Mouse (Mus musculus) kidney, postnatal 4 days (tissue): ENCODE results near the gene Hist1h2ad.
"Not testable (repeated sequence)": the region's sequence is repeated elsewhere in the genome, so short reads cannot be mapped to it uniquely, and the experiment has no call there.

ENCODE experiments used
- DNase-seq, 2 experiments: peaks; one replicate each; pipeline ENCODE4 v3.0.0; 2021; ENCODE audit warnings: mixed read lengths in 2 of 2

Hist1h2ad gene

GRCm38 (mm10) chr13:23573898-23574524, at the start of gene Hist1h2ad, which contains the start of gene Hist1h2bf:
Gene Hist1h2ad, plus strand, starts transcription at chr13:23574381.
Gene Hist1h2bf, minus strand, starts transcription at chr13:23574196.
- DNase-seq, result peak; percentile 88 to 94

DNA sequence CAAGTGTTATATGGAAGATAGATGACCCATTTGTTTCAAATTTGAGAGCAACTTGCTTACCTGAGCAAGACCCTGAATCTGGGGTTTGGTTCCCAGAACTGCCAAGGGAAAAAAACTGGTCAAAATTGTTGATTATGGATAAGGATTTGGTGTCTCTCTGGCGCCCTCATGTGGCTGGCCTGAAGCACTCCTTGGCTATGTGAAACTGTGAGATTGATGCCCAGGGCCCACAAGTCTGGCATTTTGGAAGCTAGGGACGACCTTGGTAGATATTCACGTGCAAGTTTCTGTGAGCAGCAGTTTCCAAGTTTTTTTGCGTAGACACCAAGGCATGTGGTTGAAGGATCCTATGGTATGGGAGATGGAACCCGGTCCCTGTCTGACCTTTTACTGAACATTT, 49.5 kb upstream of the Hist1h2ad start:
- DNase-seq, result peak; percentile 83 to 84

GRCm38 (mm10) chr13:23525901-23526300, 48.3 kb upstream of the Hist1h2ad start:
- peak; percentile 48 to 56 for DNase-seq

GRCm38 (mm10) chr13:23526312-23526711, 47.9 kb upstream of the Hist1h2ad start:
- peak; percentile 92 to 93 for DNase-seq

DNA sequence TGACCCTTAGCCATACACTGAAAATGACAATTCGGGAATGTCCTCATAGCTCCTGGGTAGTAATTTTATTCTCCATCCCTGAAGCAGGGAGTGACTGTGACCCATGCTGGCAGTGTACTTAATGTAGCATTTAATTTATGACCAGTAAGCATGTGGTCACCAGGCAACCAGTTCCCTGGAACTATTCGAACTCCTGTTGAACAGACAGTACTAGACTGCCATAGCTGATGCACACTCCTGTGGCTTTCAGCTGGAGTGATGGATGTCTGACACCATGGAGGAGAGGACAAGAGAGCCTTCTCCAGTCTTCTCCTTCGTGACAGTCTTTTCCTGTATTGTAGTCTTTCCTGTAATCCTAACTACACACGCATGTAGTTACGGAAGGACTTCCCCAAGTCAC, 45.2 kb upstream of the Hist1h2ad start:
- DNase-seq, result no peak

- DNase-seq, result no peak
Measured at GRCm38 (mm10) chr13:23529480-23530165, 44.6 kb upstream of the Hist1h2ad start.

GRCm38 (mm10) chr13:23530181-23530900, 43.8 kb upstream of the Hist1h2ad start:
- DNase-seq, result peak; percentile 62 to 77

GRCm38 (mm10) chr13:23530901-23531875, 43.0 kb upstream of the Hist1h2ad start, which contains the start of gene Hist1h4h:
Gene Hist1h4h, plus strand, starts transcription at chr13:23531050.
- peak; percentile 95 to 97 for DNase-seq

- DNase-seq, result no peak
Measured at GRCm38 (mm10) chr13:23532262-23533075, 41.7 kb upstream of the Hist1h2ad start.

- DNase-seq, result peak; percentile 73 to 83
Measured at GRCm38 (mm10) chr13:23533560-23534367, 40.4 kb upstream of the Hist1h2ad start, which contains the start of gene Hist1h2af. Gene Hist1h2af, plus strand, starts transcription at chr13:23533906.

GRCm38 (mm10) chr13:23534368-23535131, 39.6 kb upstream of the Hist1h2ad start:
- peak in 1 of 2 experiments; percentile 38 for DNase-seq

DNA sequence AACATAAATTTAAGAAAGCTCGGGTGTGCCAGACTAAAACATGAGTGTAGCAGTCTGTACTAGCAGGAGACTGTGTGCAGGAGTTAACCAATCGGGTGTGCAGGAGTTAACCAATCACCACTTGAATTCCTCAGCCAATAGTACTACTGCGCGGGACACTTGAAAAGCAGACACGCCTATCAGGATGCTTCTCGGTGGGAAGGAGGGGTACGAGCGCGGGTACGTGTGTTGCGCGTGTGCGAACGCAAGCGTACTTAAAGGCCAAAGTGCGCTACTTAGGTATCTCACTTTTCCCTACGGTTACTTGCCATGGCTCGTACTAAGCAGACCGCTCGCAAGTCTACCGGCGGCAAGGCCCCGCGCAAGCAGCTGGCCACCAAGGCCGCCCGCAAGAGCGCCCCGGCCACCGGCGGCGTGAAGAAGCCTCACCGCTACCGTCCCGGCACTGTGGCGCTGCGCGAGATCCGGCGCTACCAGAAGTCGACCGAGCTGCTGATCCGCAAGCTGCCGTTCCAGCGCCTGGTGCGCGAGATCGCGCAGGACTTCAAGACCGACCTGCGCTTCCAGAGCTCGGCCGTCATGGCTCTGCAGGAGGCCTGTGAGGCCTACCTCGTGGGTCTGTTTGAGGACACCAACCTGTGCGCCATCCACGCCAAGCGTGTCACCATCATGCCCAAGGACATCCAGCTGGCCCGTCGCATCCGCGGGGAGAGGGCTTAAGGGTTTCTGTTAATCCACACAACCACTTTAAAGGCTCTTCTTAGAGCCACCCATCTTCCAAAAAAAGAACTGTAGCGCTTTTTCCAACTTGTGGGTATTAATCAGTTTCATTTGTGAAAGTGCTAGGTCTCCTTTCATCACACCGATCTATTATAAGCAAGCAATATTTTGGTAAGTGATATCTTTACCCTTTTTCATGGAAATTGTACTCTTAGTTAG, 38.8 kb upstream of the Hist1h2ad start, which contains the start of gene Hist1h3g:
Gene Hist1h3g (plus strand): TSS at position 286 of the 939 bp plus-strand sequence.
- DNase-seq, result peak; percentile 90 to 91

DNA sequence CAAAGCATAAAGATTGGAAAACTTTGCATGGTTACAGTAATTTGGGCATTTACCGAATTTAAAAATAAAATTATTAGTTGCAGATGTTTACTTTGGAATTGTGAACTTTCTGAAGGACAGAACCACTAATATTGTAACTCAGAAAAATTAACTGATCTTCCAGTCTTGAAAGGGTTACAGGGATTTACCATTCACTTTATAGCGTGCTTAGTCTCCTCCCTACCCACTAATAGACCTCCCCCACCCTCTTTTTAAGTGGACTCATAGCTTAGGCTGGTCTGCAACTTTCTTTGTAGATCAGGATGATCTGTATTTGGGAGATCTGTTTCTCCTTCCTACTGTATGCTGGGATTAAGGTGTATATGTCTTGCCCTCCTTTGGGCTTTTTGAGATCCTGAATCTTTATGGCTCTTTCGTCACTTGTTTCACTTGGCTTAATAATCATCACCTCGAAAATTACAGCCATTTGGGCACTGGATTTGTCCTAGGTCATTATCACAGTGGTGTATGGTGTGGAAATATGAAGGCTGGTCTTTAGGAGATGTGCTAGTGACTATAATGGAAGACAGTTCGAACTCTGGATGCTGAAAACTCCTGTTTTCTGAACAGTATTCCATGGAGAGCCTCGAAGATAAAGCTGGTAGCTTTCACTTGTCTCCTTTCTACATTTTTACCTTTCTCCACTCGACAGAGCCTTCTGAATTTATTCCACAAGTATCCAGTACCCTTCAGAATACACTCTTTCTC, 37.9 kb upstream of the Hist1h2ad start:
- DNase-seq, result no peak

DNA sequence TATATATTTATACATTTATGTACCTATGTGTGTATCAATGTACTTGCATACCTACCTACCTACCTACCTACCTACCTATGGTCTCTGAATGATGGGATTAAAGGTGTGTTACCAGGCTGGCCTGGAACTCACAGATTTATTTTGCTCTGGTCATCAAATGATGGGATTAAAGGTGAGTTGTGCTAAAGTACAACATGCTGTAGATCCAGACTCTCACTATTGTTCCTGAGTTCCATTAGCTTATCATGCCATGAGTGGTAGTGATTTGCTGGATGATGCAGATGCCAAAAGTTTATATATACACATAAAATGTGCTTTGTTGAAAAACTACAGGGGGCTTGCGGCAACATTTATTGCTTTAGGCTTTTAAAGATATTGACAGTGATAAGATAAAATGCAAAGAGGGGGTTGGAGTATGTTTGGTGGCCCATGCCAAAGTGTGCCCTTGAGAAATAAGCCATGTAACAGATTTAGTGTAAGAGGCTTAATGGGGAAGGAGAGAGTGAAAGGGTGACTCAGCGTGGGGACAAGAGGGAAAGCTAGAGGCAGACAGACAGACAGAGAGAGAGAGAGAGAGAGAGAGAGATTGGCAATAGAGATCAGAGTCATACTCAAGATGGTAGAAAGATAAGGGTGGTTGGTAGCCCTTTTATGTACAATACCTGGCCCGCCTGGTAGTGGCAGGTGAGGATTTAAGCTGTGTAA, 37.0 kb upstream of the Hist1h2ad start:
- no peak for DNase-seq

DNA sequence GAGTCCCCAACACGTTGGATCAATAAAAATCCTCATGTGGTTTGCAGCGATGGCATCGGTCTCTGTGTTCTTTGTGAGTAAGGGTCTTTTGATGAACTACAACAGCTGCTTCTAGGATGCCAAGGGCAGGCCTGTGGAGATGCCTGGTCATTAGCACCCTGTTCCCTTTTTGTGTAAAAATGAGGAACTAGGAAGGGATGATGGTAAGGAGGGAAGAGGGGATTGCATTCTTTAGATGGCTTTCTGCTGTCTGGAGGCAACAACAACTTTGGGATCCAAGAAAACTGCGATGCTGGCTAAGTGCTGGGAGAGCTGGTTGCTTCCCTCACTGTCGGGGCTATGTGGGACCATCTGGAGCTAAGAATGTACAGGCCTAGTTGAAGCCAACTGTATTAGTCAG, 35.9 kb upstream of the Hist1h2ad start:
- no peak for DNase-seq

DNA sequence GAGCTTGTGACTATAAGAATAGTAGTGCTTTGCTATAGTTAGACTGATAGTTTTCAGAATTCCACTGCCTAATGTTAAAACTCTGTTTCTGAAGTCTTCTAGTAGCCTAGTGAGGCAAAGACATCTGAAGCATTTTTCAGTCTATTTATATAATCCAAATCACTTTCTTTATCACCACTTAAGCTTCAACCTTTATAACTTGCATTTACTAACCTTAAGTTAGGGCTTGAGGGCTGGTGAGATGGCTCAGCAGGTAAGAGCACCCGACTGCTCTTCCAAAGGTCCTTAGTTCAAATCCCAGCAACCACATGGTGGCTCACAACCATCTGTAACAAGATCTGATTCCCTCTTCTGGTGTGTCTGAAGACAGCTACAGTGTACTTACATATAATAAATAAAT, 34.4 kb upstream of the Hist1h2ad start:
- not testable (repeated sequence) for DNase-seq

DNA sequence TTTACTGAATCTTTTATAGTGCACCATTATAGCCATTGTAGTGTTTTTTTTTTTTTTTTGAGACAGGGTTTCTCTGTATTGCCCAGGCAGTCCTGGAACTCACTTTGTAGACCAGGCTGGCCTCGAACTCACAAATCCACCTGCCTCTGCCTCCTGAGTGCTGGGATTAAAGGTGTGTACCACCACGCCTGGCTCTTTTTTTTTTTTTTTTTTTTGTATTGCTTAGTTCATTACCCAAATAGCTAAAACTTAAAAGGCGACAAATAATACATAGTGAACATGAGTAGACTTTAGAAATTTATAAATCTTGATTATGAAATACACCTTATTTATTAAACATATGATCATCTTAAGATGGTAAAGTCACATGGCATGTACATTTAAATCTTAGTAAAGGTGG, 32.7 kb upstream of the Hist1h2ad start:
- no peak for DNase-seq
